Mouse (Mus musculus): ENCODE measurements around the gene Sorl1. TPM values are rescaled to one million over a fixed set of nuclear protein-coding genes. Genes with fewer than 3 reads are reported as not detected.

Sorl1 gene
- polyA plus RNA-seq, 1 experiment from 2014 or later, result 6.8 TPM

DNA sequence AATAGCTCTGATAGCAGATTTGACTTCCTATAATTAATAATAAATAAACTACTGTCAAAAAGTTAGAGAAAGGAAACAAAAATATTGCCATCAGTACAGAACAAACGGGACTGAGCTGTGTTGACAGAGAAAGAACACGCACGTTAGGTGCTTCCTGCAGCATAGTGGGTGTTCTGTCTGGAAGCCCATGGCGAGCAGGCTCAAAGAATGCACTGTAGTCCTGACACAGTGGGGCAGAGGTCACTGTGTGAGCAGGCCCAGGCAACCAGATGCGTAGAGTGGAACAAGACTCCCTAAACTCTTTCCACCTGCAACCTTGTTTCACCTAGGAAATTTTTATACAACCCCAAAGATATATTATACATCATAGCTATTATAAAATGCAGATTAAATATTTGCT, 194.1 kb downstream of the Sorl1 start:
- 58% methylated on average over 5 of the region's 5 CpGs for WGBS
- no peaks in the 10 kb centered on the region for H3K9me3 ChIP-seq
- peaks cover 6% of the 10 kb centered on the region for H3K4me1 ChIP-seq
- H3K27me3 ChIP-seq (ENCODE audit: insufficient read depth, poor library complexity, severe bottlenecking), result no peaks in the 10 kb centered on the region
- H3K4me3 ChIP-seq, result no peak overlapping the region
- H3K36me3 ChIP-seq, result no peaks in the 10 kb centered on the region
- no peak for DNase-seq (ENCODE audit: low spot score)
- no peak overlapping the region for H3K27ac ChIP-seq

DNA sequence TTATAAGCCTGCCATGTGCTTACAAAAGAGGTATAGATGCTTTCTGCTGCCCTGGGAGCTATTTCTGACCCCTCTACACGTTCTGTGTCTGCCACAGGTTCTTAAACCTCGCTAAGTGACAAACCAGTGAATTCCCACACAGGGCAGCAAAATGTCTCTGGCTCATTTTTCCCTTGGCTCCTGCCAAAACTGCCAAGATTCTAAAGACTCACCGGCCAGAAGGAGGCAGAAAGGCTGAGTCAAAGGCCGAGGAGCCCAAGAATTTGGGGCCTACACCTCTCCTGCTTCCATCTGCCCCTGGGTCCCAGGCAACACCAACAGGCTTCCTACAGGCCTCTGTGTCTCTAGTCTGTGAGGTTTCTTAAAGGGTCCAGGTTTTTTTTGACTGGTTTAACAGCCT, 198.4 kb downstream of the Sorl1 start:
- 61% methylated on average over 4 of the region's 4 CpGs for WGBS
- Histone ChIP-seq H3K27ac (no peak overlapping the region; the same call in 1 of the 2 replicates), H3K9me3 (no peaks in the 10 kb centered on the region), H3K27me3 (ENCODE audit: insufficient read depth, poor library complexity, severe bottlenecking) (no peaks in the 10 kb centered on the region), H3K4me3 (no peak overlapping the region), H3K36me3 (no peaks in the 10 kb centered on the region), H3K4me1 (peaks cover 10% of the 10 kb centered on the region)
- DNase-seq (ENCODE audit: low spot score), result no peak

DNA sequence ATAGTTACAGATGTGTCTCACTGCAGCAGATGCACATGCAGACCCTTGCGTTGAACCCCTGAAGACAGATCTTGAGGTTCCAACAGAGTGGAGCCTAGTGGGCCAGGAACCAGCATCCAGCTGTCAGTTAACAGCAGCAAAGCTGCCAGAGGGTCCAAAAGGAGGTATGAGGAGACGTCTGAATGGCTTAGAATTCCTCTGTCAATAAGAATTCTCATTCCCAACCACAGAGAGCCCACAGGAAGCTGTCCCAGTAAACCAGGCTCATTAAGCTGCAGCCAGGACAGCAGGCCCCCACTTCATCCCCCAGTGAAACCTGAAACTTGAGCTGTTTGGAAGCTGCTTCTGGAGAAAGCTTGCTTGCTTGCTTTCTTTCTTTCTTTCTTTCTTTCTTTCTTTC, 200.0 kb downstream of the Sorl1 start:
- Histone ChIP-seq H3K9me3 (no peaks in the 10 kb centered on the region), H3K27ac (peak overlapping the region; percentile 72), H3K36me3 (no peaks in the 10 kb centered on the region), H3K4me3 (no peak overlapping the region), H3K4me1 (peaks cover 10% of the 10 kb centered on the region), H3K27me3 (ENCODE audit: insufficient read depth, poor library complexity, severe bottlenecking) (no peaks in the 10 kb centered on the region)
- DNase-seq (ENCODE audit: low spot score), result no peak
- WGBS, result 48% methylated on average over 2 of the region's 2 CpGs

DNA sequence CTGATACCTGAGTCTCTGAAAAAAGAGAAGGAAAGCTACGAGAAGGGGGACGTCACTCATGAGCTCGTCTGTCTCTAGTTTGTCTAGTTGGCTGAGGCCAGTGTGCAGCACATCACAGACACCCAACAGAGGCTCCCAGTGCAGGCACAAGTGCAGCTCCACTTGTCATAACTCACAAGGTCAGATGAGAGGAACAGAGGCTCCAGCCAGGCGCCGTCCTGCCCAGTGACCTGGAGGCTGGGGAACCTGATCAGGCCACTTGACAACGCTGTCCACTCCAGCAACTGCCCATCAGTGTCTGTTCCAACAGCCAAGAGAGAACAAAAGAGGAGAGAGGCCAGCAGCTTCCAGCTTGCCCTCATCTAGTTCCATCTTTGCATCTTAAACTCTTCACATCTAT, 201.7 kb downstream of the Sorl1 start:
- H3K4me1 ChIP-seq, result peaks cover 15% of the 10 kb centered on the region
- DNase-seq (ENCODE audit: low spot score), result no peak
- no peaks in the 10 kb centered on the region for H3K36me3 ChIP-seq
- no peaks in the 10 kb centered on the region for H3K27me3 ChIP-seq (ENCODE audit: insufficient read depth, poor library complexity, severe bottlenecking)
- peak overlapping the region; percentile 80 for H3K27ac ChIP-seq
- H3K9me3 ChIP-seq, result no peaks in the 10 kb centered on the region
- WGBS, result 50% methylated on average over 6 of the region's 6 CpGs
- no peak overlapping the region for H3K4me3 ChIP-seq

DNA sequence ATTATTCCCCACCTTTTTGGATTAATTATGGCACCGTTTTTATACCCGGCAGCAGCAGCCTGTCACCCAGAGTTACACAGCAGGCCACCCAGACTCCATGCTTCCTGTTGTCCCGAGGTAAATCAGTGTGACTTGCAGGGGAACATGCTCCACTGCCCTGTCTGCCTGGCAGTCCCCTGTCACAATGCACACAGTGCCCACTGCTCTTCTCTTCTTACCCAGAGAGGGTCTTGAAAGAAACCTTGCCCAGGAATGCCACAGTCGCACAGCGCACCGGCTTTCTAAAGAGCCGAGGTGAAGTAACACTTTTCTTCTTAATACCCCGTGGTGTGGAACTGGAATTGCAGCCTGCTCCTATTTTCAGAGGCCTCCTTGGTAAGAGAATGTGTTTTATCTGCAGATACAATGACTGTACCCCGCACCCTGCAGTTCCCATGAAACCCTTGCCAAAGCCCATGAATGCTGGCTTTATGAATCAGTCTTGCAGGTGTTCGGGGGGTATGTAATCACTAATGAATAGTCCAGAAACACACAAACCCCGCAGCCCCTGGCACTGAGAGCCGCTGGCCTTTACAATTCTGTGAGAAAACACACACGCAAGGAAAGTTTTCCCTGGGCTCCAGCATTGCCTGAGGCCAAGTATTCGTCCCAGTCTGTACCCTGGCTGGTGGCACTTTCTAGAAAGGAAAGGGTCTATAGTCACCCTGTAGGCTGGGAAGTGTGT, 205.3 kb downstream of the Sorl1 start:
- DNase-seq (ENCODE audit: low spot score), result no peak
- no peaks in the 10 kb centered on the region for H3K9me3 ChIP-seq
- 72% methylated on average over 14 of the region's 14 CpGs for WGBS
- H3K4me1 ChIP-seq, result peaks cover 12% of the 10 kb centered on the region; the same call in 1 of the 2 replicates
- H3K4me3 ChIP-seq, result no peak overlapping the region
- peak overlapping the region; percentile 70 for H3K27ac ChIP-seq
- H3K27me3 ChIP-seq (ENCODE audit: insufficient read depth, poor library complexity, severe bottlenecking), result no peaks in the 10 kb centered on the region
- no peaks in the 10 kb centered on the region for H3K36me3 ChIP-seq

DNA sequence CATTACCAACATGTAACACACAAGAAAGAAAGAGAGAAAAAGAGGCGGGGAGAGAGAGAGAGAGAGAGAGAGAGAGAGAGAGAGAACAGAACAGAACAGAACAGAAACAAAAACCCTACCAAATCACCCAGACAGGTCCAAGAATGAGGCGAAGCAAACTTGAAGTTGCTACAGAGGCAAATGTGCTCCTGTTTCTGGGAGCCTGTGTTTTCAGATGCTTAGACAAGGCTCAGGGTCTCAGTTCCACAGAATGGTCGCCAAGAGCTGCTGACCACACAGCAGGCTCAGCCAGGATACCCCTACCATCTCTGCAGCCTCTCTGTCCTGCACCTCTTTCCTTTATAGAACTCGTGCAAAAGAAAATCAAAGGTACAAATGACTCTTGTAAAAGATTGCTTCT, 205.9 kb downstream of the Sorl1 start:
- no peaks in the 10 kb centered on the region for H3K27me3 ChIP-seq (ENCODE audit: insufficient read depth, poor library complexity, severe bottlenecking)

DNA sequence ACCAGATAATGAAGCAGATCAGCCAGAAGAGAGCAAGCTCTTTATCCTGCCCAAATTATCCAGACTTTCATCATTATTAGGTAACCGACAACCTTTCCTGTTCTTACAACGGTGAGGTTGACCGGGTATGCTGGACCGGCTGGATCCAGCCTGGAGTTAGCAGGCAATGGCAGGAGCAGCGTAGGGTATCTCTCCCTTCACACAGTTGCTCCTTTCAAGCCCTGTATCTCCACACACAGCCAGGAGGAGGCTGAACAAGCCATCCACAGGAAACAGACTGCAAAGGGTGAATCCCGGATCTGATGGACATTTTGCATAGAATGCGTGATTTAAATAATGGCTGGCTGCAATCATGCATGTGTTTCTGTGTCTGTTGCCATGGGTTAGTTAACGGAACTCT, 208.5 kb downstream of the Sorl1 start:
- Histone ChIP-seq H3K9me3 (no peaks in the 10 kb centered on the region), H3K27me3 (ENCODE audit: insufficient read depth, poor library complexity, severe bottlenecking) (no peaks in the 10 kb centered on the region), H3K4me3 (no peak overlapping the region), H3K27ac (no peak overlapping the region), H3K36me3 (no peaks in the 10 kb centered on the region), H3K4me1 (peaks cover 5% of the 10 kb centered on the region; the same call in 1 of the 2 replicates)
- no peak for DNase-seq (ENCODE audit: low spot score)
- WGBS, result 83% methylated on average over 8 of the region's 8 CpGs

More for the DNA sequence above, 205.9 kb downstream of the Sorl1 start:
- H3K4me3 ChIP-seq, result no peak overlapping the region
- H3K27ac ChIP-seq, result no peak overlapping the region
- 65% methylated on average over 4 of the region's 4 CpGs for WGBS
- no peaks in the 10 kb centered on the region for H3K9me3 ChIP-seq
- DNase-seq (ENCODE audit: low spot score), result no peak
- no peaks in the 10 kb centered on the region for H3K36me3 ChIP-seq
- peaks cover 12% of the 10 kb centered on the region; the same call in 1 of the 2 replicates for H3K4me1 ChIP-seq

Other genes starting within 250 kb of the Sorl1 start
- 51.5 and 58.1 TPM in 2 replicates for gene Sc5d, start 140.0 kb upstream of the Sorl1 start, polyA plus RNA-seq (2016; fragmentation: Nextera tagmentation; extraction: Ambion mirVana)

Measured in heart, embryonic 10.5 days (tissue).